Mouse (Mus musculus) bone marrow, adult 2 months (tissue): ENCODE data around the gene Mief2.

Source experiments
- CTCF ChIP-seq: fragments of 200-500 bp; IDR thresholded peaks from 2 replicates; pipeline ENCODE4 v1.5.1; 2011; ENCODE audit warnings: low read length, control low read depth; ENCODE audit not compliant: control insufficient read depth, insufficient read depth
- POLR2A ChIP-seq: fragments of 200-500 bp; IDR thresholded peaks from 2 replicates; pipeline ENCODE4 v1.6.1; 2011; ENCODE audit warnings: low read depth, mild to moderate bottlenecking, control low read depth, low read length, borderline replicate concordance; ENCODE audit not compliant: control insufficient read depth

GRCm38 (mm10) chr11:60734206-60734605 lies 6.0 kb downstream of the Mief2 start:
- TF ChIP-seq CTCF (no peak), POLR2A (no peak)
